Mouse (Mus musculus) C2C12 (cell line): ENCODE data around the gene Ap1ar. TPM values are rescaled to one million over a fixed set of nuclear protein-coding genes. Genes with fewer than 3 reads are reported as not detected.
"Not testable (repeated sequence)": the region's sequence is repeated elsewhere in the genome, so short reads cannot be mapped to it uniquely, and the experiment has no call there.

ENCODE experiments used
- H3K27me3 ChIP-seq: one replicate; pipeline ENCODE4 v1.6.1; 2011; ENCODE audit not compliant: control insufficient read depth, insufficient read depth, insufficient read length
- H3K36me3 ChIP-seq: one replicate; pipeline ENCODE4 v1.6.1; 2011; ENCODE audit not compliant: control insufficient read depth, insufficient read depth
- H3K4me3 ChIP-seq: one replicate; pipeline ENCODE4 v1.5.1; 2011; ENCODE audit warnings: mild to moderate bottlenecking, control low read depth; ENCODE audit not compliant: poor library complexity, insufficient read depth, severe bottlenecking
- H3K79me2 ChIP-seq: one replicate; pipeline ENCODE4 v1.6.1; 2011; ENCODE audit not compliant: control insufficient read depth, insufficient read depth
- H3K79me3 ChIP-seq: one replicate; pipeline ENCODE4 v1.6.1; 2011; ENCODE audit warnings: low read depth, control low read depth
- H3ac ChIP-seq: one replicate; pipeline ENCODE3; 2011; ENCODE audit warnings: low read depth; ENCODE audit not compliant: control insufficient read depth, insufficient read length
- CEBPB ChIP-seq: IDR thresholded peaks from one replicate; pipeline ENCODE4 v1.6.1; 2011; ENCODE audit warnings: low read depth, mild to moderate bottlenecking, control low read depth, moderate library complexity
- CTCF ChIP-seq: IDR thresholded peaks from one replicate; pipeline ENCODE4 v1.5.1; 2011; ENCODE audit not compliant: control insufficient read depth, insufficient read depth, insufficient read length
- FOSL1 ChIP-seq: IDR thresholded peaks from one replicate; pipeline ENCODE4 v1.8.0; 2011; ENCODE audit warnings: mild to moderate bottlenecking, low read length; ENCODE audit not compliant: poor library complexity, insufficient read depth, severe bottlenecking
- MAX ChIP-seq: IDR thresholded peaks from one replicate; pipeline ENCODE4 v1.6.1; 2011; ENCODE audit warnings: mild to moderate bottlenecking, control low read depth
- MYOD1 ChIP-seq: IDR thresholded peaks from one replicate; pipeline ENCODE4 v1.6.1; 2011; ENCODE audit warnings: low read depth; ENCODE audit not compliant: control insufficient read depth, insufficient read length
- MYOG ChIP-seq: IDR thresholded peaks from one replicate; pipeline ENCODE4 v1.6.1; 2011; ENCODE audit not compliant: control insufficient read depth, insufficient read length; ENCODE audit errors: extremely low read depth
- USF1 ChIP-seq: IDR thresholded peaks from one replicate; pipeline ENCODE4 v1.6.1; 2011; ENCODE audit warnings: low read depth, mild to moderate bottlenecking, control low read depth, moderate library complexity
- polyA plus RNA-seq: library from polyadenylated mRNA; unstranded; fragments of >200 nt; fragmentation: generic; extraction: Trizol; gene quantifications from one replicate; pipeline ENCODE4 v1.2.1, GENCODE M21; 2012; ENCODE audit warnings: missing spikeins

Gene Ap1ar
- polyA plus RNA-seq, 1 experiment = 13.0 TPM

- H3K27me3 ChIP-seq = no peaks in the 10 kb centered on the region
- no peak for TF ChIP-seq MAX
- no peak for TF ChIP-seq FOSL1
- TF ChIP-seq CEBPB = no peak
- TF ChIP-seq MYOG = no peak
- TF ChIP-seq CTCF = no peak
- no peak for TF ChIP-seq MYOD1
- no peak for TF ChIP-seq USF1
- H3ac ChIP-seq = no peak overlapping the region
- H3K79me3 ChIP-seq = no peaks in the 10 kb centered on the region
- H3K4me3 ChIP-seq = no peak overlapping the region
- no peaks in the 10 kb centered on the region for H3K79me2 ChIP-seq
- no peaks in the 10 kb centered on the region for H3K36me3 ChIP-seq
These were observed 48.4 kb downstream of the Ap1ar start for GRCm38 (mm10) chr3:127788919-127789318.

- Histone ChIP-seq H3K79me2 (no peaks in the 10 kb centered on the region), H3ac (no peak overlapping the region), H3K4me3 (no peak overlapping the region), H3K36me3 (no peaks in the 10 kb centered on the region), H3K27me3 (no peaks in the 10 kb centered on the region), H3K79me3 (no peaks in the 10 kb centered on the region)
- TF ChIP-seq USF1 = no peak
- no peak for TF ChIP-seq MYOG
- no peak for TF ChIP-seq MAX
- TF ChIP-seq MYOD1 = no peak
- TF ChIP-seq FOSL1 = no peak
- TF ChIP-seq CTCF = no peak
- no peak for TF ChIP-seq CEBPB
These were observed 49.3 kb downstream of the Ap1ar start for GRCm38 (mm10) chr3:127788038-127788437.

- Histone ChIP-seq H3K79me3 (no peaks in the 10 kb centered on the region), H3K79me2 (no peaks in the 10 kb centered on the region), H3K4me3 (no peak overlapping the region), H3ac (no peak overlapping the region), H3K27me3 (no peaks in the 10 kb centered on the region), H3K36me3 (no peaks in the 10 kb centered on the region)
- TF ChIP-seq USF1 (no peak), CEBPB (no peak), MAX (no peak), MYOG (no peak), CTCF (no peak), MYOD1 (no peak), FOSL1 (no peak)
These were observed 50.3 kb downstream of the Ap1ar start for GRCm38 (mm10) chr3:127787032-127787431.

- not testable (repeated sequence) for H3K4me3 ChIP-seq, H3K36me3 ChIP-seq, H3K79me2 ChIP-seq, H3K79me3 ChIP-seq, H3K27me3 ChIP-seq, H3ac ChIP-seq
These were observed 53.6 kb downstream of the Ap1ar start for GRCm38 (mm10) chr3:127783680-127784079.

- Histone ChIP-seq H3K4me3 (no peak overlapping the region), H3ac (no peak overlapping the region), H3K27me3 (no peaks in the 10 kb centered on the region), H3K79me3 (no peaks in the 10 kb centered on the region), H3K79me2 (no peaks in the 10 kb centered on the region), H3K36me3 (no peaks in the 10 kb centered on the region)
- TF ChIP-seq MAX = no peak
- TF ChIP-seq MYOG = no peak
- TF ChIP-seq USF1 = no peak
- no peak for TF ChIP-seq MYOD1
- no peak for TF ChIP-seq FOSL1
- TF ChIP-seq CTCF = no peak
- no peak for TF ChIP-seq CEBPB
These were observed 54.4 kb downstream of the Ap1ar start for GRCm38 (mm10) chr3:127782921-127783320.

- Histone ChIP-seq H3K79me2 (no peaks in the 10 kb centered on the region), H3K4me3 (no peak overlapping the region), H3K36me3 (no peaks in the 10 kb centered on the region), H3ac (no peak overlapping the region), H3K79me3 (no peaks in the 10 kb centered on the region), H3K27me3 (no peaks in the 10 kb centered on the region)
- TF ChIP-seq CTCF (no peak), MAX (no peak), MYOG (no peak), FOSL1 (no peak), MYOD1 (no peak), CEBPB (no peak)
These were observed 56.4 kb downstream of the Ap1ar start for GRCm38 (mm10) chr3:127780921-127781320.
